Mouse (Mus musculus): ENCODE results near the gene Rin2. TPM values are rescaled to one million over a fixed set of nuclear protein-coding genes. Genes with fewer than 3 reads are reported as not detected.
A peak's percentile ranks its signal among the peaks of the same experiment; 100 is the strongest.
"Not testable (repeated sequence)": the region's sequence is repeated elsewhere in the genome, so short reads cannot be mapped to it uniquely, and the experiment has no call there.

The Rin2 gene
- total RNA-seq, 2 experiments from 2014 or later, result 7.1 to 9.1 TPM

DNA sequence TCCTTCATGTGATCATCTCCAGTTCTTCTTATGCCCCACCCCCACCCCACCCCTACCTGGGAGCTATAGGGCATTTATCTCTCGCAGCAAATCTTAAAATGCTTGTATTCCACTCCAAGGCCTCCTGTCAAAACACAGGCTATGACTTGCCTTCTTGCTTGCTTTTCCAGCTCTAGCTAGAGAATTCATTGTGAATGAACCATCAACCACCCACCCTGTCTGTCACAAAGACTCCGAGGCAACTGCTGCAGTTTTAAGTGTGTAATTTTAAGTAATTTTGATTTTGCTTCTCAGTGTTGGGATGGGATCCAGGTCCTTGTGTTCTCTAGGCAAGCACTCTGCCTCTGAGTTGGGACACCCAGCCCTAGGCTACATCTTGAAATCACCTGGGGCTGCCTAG lies 215.6 kb downstream of the Rin2 start:
- DNase-seq (ENCODE audit: low spot score), result no peak

DNA sequence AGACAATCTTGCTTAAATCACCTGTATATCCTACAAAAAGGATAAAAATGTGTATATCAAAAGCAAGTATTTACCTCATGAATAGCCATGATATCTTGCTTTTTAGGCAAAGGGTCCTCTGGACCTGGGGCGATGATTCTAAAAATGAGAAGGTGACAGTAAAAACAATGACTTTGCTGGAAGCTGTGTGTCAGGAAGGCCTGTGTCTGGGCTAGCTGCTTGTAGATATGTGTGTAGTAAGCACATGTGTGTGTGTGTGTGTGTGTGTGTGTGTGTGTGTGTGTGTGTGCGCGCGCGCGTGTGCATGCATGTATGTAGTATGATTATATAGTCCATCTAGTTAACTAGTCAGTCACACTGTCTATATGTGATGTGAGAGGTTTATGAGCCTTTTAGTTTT lies 218.7 kb downstream of the Rin2 start:
- DNase-seq (ENCODE audit: low spot score), result no peak

DNA sequence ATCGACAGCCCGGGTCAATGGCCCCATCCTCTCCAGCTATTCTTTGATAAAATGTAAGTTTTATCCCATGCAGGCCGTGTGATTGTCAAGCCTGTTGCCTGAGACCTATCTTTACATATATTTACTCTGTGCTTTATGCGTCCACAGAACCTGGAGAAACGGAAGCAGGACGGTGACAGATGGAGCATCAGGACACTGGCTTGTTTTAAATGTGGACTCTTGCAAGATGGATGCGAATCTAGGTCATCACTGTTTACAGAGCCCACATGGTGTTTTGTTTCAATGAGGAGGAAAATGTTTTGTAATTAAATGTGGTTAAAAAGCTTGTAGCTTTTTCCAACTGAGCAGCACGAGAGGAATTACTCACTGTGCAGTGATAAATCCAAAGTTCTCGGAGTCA lies 223.1 kb downstream of the Rin2 start:
- no peak for DNase-seq (ENCODE audit: low spot score)

DNA sequence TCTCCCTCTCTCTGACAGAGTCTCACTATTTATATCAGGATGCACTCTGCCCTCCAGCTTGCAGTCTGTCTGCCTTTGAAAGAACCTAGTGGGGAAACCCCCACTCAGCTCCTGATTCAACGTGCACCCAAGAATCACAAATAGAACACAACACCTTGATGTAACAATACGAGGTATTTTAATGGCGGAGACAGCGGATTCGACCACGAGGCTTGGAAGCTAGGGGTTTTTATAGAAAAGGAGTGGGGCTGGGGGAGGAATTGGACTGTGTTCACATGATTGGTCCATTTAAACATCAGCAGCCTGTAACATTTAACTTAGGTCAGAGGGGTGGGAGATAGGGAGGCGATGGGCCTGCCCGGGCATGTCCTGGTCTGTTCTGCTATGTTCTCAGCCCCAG lies 225.3 kb downstream of the Rin2 start:
- DNase-seq (ENCODE audit: low spot score), result not testable (repeated sequence)

DNA sequence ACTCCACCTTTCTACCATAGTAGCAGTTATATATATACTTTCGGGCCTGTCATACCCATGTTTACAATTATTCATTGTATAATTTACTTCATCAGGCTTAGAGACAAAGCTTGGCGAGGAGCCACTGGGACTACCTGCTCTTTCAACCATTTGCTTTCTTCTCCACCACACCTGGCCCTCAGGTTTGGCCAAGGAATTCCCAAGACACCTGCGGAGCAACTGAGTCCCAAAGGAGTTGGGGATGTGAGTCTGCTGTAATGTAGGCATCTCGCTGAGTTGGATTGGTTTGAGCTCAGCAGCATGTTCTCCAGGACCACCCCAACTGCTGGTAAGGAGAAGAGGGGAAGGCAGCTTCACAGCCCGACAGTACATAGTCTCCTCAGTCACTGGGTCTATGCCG lies 226.8 kb downstream of the Rin2 start, which contains the start of gene Naa20:
Gene Naa20 (plus strand): TSS at position 239 of the 400 bp plus-strand sequence.
- no peak for DNase-seq (ENCODE audit: low spot score)

DNA sequence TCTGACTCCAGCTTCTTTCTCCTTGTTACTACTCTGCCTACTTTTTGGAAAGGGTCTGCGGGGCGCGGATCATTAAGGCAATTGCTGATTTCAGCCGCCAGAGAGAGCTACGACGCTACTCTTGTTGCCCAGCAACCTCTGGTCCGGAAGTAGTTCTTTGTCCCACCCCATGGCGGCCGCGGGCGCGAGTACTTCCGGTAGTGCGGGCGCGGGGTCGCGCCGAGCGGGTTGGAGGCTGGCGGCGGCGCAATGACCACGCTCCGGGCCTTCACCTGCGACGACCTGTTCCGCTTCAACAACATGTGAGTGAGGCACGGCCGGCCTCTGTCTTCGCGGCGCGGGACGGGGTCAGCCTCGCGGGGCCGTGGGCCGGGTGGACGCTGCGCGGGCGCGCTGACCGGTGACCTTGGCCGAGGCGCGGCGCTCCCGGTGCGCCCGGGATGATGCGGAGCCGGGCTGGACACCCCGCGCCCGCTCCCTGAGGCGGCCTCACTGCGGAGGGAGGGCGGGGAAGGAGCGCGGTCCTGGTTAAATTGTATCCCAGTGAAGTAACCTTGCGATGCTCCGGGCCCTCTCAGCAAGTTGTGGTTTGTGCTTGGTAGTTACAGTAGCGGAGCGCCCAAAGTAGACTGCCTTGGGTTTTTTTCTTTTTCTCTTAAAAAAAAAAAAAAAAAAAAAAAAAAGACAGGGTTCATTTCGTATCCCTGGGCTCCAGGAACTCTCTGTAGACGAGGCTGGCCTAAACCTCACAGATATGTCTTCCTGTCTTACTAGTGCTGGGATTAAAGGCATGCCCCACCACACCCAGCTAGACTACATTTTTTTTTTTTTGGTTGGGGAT lies 228.3 kb downstream of the Rin2 start:
- DNase-seq (ENCODE audit: low spot score), result peak; percentile 92

DNA sequence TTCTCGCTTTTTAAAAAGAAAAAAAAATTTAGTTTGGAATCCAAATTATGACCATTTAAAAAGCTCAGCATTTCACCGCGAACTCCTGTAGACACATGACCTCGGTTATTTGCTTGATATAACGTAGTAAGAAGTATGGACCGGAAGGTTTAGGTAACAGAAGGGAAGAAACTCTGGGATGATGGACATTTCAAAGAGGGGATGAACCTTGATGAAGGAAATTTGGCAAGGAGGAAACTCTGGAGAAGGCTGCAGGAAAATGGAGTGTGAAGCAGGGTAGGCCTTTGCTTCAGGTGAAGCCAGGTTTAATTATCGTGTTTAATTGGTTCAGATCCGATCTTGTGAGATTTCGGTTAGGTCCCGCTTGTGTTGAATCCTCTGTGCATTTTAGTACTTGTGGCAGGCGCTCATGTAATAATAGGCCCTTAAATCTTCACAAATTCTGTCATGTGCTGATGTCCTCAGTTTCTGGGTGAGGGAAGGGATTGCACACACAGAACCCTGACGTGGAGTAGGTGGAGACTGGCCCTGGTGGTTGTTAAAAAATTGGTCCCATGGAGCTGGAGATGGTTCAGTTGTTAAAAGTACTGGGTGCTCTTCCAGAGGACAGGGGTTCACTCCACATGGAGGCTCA lies 229.1 kb downstream of the Rin2 start:
- no peak for DNase-seq (ENCODE audit: low spot score)

DNA sequence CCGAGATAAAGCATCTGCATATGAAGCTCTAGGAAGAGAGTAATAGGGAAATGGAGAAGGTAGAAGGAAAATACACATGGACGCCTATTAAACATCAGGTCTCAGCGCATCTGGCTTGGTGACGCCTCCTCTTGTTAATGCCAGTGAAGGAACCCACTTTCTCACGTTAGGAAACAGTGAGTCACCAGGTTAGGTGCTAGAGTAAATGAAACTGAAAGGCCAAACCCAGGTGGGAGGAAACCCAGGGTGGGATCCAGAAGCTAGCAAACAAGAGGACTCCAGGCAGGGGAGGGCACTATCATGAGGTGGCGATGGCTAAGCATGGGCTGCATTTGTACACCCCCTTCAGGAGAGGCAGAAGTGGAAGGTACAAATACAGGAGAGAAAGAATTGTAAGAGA lies 230.1 kb downstream of the Rin2 start:
- DNase-seq (ENCODE audit: low spot score), result no peak

DNA sequence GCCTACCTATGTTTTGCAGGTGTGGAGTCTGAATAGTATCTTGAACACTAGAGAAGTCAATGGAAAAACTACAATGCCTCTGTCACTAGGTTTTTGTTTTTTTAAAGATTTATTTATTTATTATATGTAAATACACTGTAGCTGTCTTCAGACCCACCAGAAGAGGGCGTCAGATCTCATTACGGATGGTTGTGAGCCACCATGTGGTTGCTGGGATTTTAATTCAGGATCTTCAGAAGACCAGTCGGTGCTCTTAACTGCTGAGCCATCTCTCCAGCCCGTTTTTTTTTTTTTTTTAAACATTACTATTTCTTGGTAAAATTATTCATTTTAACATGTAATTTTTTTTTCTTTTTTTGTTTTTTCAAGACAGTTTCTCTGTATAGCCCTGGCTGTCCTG lies 230.9 kb downstream of the Rin2 start:
- DNase-seq (ENCODE audit: low spot score), result not testable (repeated sequence)

DNA sequence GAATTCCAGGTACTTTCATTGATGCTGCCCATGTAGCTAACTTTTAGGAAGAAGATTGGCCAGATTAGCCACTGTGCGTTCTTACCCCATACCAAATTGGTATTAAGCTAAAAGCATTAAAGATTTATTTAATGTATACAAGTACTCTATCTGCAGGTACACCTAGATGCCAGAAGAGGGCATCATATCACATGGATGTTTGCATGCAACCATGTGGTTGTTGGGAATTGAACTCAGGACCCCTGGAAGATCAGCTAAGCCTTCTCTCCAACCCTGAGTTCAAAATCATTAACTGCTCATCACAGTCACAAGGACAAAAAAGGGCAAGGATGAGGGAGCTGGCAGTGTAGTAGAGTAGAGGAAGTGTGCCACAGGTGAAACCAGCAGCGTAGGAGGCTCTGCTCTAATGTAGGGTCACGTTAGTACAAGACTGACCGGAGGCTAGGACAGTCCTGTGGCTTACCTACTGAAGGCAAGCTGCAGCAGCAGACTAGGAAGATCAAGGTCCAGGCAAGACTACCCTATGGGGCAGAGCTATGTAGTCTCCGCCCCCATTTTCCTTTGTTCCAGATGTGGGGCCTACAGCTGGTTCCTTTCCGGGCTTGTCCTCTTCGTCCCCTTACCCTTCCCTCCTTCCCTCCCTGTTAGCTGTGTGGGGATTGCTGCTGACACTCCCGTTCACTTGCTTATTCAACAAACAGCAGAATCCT lies 246.1 kb downstream of the Rin2 start:
- no peak for DNase-seq (ENCODE audit: low spot score)

DNA sequence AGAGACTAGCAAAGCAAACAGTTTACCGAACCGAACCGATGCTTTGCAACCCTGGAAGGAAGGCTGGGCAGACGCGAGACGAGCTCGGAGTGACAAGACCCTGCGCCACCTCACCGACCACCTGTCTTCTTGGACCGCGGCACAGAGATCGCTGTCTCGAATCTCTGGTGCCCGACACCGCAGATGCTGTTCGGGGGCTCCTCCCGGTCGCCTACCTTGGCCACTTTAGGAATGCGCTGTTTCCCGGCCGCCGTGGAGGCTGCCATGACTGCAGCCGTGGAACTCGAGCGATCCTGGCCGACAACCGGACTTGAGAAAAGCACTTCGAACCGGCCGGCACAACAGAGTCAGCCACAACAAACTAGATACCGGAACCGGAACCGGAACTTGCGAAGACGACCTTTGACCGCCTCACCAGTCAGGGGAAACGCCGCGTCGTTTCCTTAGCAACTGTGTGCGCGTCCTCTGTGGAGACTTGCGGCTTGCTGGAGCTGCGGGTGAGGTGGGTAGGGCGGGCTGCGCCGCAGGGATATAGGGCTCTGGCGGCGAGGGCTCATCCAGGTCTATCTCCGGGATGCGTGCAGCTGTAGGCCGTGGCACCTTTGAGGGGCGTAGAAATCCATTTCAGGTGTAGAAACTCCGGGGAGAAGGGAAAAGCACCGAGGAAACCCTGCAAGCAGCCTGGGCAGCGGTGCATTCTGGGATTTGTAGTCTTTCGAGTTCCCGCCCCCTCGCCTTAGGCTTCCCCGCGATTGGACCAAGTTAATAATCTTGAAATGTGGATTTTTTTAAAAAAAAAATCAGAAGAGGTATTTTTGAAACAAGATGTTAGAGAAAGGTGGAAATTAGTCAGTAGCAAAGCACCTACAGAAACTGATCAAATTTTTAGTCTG lies 259.6 kb downstream of the Rin2 start, which contains the start of the genes Cfap61 and Crnkl1:
Gene Cfap61 (plus strand): TSS at position 446 of the 893 bp plus-strand sequence.
Gene Crnkl1 (minus strand): TSS at position 676 of the 893 bp plus-strand sequence.
- DNase-seq (ENCODE audit: low spot score), result peak; percentile 95

DNA sequence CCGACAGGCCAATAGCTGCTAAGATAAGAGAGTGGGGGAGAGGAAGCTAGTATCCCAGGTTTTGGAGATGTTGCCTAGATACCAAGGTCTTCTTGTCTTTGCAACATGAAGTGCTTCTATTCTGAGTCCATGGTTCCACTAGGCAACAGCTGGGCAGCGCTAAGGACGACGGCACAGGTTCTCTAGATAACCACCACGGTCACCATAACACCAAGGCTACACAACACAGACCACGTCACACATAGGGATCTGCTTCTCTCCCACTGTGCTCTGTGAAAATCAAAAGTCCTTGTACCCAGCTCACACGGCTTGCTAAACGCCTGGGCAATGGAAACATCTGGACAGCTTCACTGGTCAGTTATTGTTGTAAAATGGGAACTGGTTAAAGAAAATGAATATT lies 262.0 kb downstream of the Rin2 start:
- DNase-seq (ENCODE audit: low spot score), result no peak

Small RNA genes lying within 50 kb of the gene (microRNA-seq; reads per million reads assigned to microRNA genes)
- not detected for gene Gm25026

Other genes with a start within 250 kb of the Rin2 start
- gene Naa20, start 226.9 kb downstream of the Rin2 start, total RNA-seq (2021), result 10 to 100 TPM; 52.1 to 57.4 TPM